Mouse (Mus musculus) kidney, adult 2 months (tissue): Measurements from ENCODE around the gene Atp1b2.

Experiments used
- CTCF ChIP-seq: fragments of 200-500 bp; conservative IDR thresholded peaks from 2 replicates; pipeline ENCODE4 v1.5.1; 2011; ENCODE audit warnings: low read depth, mild to moderate bottlenecking, control low read depth, low read length, moderate library complexity, mixed read lengths; ENCODE audit not compliant: insufficient read depth, insufficient read length
- POLR2A ChIP-seq: fragments of 200-500 bp; IDR thresholded peaks from one replicate; pipeline ENCODE4 v1.6.1; 2011; ENCODE audit warnings: low read depth, low read length, control low read depth

GRCm38 (mm10) chr11:69629802-69630201 lies 24.1 kb upstream of the Atp1b2 start:
- TF ChIP-seq CTCF (peak; percentile 16; the same call in 1 of the 2 replicates), POLR2A (no peak)
